Mouse (Mus musculus) hindbrain, embryonic 15.5 days (tissue): ENCODE measurements at regions not wholly inside any gene's neighbourhood (a gene's known extent, or its start where the extent isn't known, plus 50 kb on each side); places are given as distances from the start of the nearest gene placed in this dataset.

Experiments used
- ATAC-seq: fragments of 200-750 bp; cut with Nextera tagmentation; 2 replicates; pipeline ENCODE4 v1.8.0; 2017; ENCODE audit warnings: low read depth, moderate number of reproducible peaks, moderate TSS enrichment; ENCODE audit not compliant: low FRiP score
- H3K27ac ChIP-seq: fragments of 300-500 bp; sonication (generic); replicated peaks from 2 replicates; pipeline ENCODE4 v1.5.1; 2015; ENCODE audit warnings: mild to moderate bottlenecking, inconsistent platforms
- H3K27me3 ChIP-seq: fragments of 300-500 bp; sonication (generic); 2 replicates; pipeline ENCODE4 v1.6.1; 2015; ENCODE audit warnings: control low read depth, inconsistent platforms
- H3K36me3 ChIP-seq: fragments of 300-500 bp; sonication (generic); 2 replicates; pipeline ENCODE4 v1.6.1; 2015; ENCODE audit warnings: control low read depth, inconsistent platforms
- H3K4me1 ChIP-seq: fragments of 300-500 bp; sonication (generic); replicated peaks from 2 replicates; pipeline ENCODE4 v1.6.1; 2015; ENCODE audit warnings: control low read depth, inconsistent platforms
- H3K4me2 ChIP-seq: fragments of 300-500 bp; sonication (generic); 2 replicates; pipeline ENCODE4 v1.6.1; 2015; ENCODE audit warnings: moderate library complexity, mild to moderate bottlenecking, inconsistent platforms
- H3K4me3 ChIP-seq: fragments of 300-500 bp; sonication (generic); 2 replicates; pipeline ENCODE4 v1.5.1; 2015; ENCODE audit warnings: mild to moderate bottlenecking, inconsistent platforms
- H3K9ac ChIP-seq: fragments of 300-500 bp; sonication (generic); 2 replicates; pipeline ENCODE4 v1.6.1; 2015; ENCODE audit warnings: inconsistent platforms
- H3K9me3 ChIP-seq: fragments of 300-500 bp; sonication (generic); 2 replicates; pipeline ENCODE4 v1.6.1; 2016; ENCODE audit warnings: control low read depth, inconsistent platforms
- WGBS: fragments of 180-500 bp; shearing (Covaris S2); methylation state at CpG from one replicate; pipeline ENCODE4 v1.1.7; 2015; 5-methylcytosine and 5-hydroxymethylcytosine counted together

DNA sequence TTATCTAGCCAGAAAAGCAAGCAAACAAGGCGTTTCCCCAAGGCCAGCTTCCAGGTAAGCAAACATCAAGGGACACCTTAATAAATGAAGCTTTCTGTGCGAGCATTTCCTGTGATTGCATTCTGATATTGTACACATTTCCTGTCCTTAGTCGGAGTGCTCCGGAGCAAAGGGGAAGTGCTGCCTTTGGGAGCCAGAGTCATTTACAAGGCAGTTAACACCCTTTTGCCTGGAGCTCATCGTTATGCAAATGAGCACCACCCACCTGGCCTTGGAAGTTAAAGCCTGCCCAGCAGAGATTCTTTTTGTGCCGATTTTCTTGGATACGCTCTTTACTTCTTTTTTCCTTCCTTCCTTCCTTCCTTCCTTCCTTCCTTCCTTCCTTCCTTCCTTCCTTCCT lies 147.0 kb downstream of the Bcl2l11 start:
- H3K4me2 ChIP-seq, result no peak overlapping the region
- H3K27me3 ChIP-seq, result no peaks in the 10 kb centered on the region
- H3K4me1 ChIP-seq, result peaks cover 11% of the 10 kb centered on the region
- ATAC-seq, result no peak
- H3K9me3 ChIP-seq, result no peaks in the 10 kb centered on the region
- H3K9ac ChIP-seq, result no peak overlapping the region
- H3K36me3 ChIP-seq, result no peaks in the 10 kb centered on the region
- H3K4me3 ChIP-seq, result no peak overlapping the region
- 26% methylated on average over 7 of the region's 7 CpGs for WGBS
- no peak overlapping the region for H3K27ac ChIP-seq

DNA sequence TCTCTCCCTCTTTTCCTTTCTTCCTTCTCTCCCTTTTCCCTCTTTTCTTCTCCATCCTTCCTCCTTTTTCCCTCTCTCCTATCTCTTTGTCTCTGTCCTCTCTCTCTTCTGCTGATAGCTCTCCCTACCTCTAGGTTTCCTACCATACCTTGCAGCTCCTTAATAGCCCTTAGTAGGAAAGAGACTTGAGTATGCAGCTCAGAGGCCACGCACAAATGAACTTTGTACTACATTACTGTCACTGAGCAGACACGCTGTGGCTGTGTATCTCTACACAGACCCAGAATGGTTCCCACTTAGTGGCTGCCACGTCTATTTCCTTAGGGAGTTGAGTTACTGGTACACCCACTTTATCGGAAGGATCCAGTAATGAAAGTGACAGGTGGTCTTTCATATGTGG lies 147.5 kb downstream of the Bcl2l11 start:
- Histone ChIP-seq H3K27ac (no peak overlapping the region), H3K4me1 (peaks cover 16% of the 10 kb centered on the region), H3K9me3 (no peaks in the 10 kb centered on the region), H3K27me3 (no peaks in the 10 kb centered on the region), H3K9ac (no peak overlapping the region), H3K4me2 (no peak overlapping the region), H3K36me3 (no peaks in the 10 kb centered on the region), H3K4me3 (no peak overlapping the region)
- WGBS, result 68% methylated on average over 4 of the region's 4 CpGs
- no peak for ATAC-seq

DNA sequence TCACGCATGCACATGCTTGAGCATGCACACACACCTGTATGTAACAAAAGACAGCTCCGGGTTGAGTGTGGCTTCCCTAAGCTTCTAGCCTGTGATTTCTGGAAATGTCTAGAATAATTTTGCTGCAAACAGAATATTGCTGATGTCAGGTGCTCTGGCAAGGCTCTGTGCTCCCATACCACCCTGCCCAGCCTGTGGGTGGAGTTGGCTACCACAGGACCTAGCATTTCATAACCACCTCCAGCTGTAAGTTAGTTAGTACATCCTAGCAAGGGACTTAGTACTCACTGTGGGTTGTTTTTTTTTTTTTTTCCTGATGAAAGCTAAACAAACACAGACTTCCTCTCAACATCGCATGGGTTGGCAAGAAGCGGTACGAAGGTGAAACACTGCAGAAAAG lies 150.5 kb downstream of the Bcl2l11 start:
- peaks cover 31% of the 10 kb centered on the region for H3K4me1 ChIP-seq
- no peaks in the 10 kb centered on the region for H3K9me3 ChIP-seq
- no peak overlapping the region for H3K9ac ChIP-seq
- H3K27me3 ChIP-seq, result no peaks in the 10 kb centered on the region
- no peak overlapping the region for H3K4me2 ChIP-seq
- H3K36me3 ChIP-seq, result no peaks in the 10 kb centered on the region
- no peak for ATAC-seq
- H3K27ac ChIP-seq, result no peak overlapping the region
- H3K4me3 ChIP-seq, result no peak overlapping the region
- WGBS, result 98% methylated on average over 5 of the region's 5 CpGs

DNA sequence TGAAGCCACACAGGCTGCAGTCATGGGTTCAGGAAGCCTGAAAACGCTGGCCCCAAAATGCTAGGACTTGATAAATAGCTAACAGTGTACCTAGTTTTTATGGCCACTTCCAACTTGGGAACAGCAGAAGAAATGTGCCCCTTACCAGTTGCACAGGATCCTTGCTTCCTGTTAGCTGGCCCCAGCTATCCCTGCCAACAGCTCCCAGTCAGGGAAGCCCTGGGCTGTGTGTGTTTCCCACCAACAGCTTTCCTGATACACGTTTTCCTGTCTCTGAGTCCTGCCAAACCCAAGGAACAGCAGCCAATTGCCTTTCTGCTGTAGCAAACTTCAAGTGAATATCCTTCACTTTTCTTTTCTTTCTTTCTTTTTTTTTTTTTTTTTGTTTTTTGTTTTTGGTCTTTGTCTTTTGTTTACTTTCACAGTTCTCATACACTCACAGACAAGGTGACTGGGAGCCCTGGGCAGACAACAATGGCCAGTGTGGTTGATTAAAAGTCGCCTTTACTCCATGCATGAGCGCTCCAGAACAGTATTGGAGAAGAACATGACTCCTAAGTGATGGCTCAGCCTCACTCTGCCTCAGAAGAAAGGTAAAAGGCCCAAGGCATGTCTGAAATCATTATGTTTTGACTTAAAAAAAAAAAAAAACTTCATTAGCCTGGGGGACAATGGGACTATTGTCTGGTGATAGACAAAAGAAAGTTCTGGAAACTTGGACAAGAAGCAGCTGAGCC lies 151.7 kb downstream of the Bcl2l11 start:
- Histone ChIP-seq H3K36me3 (no peaks in the 10 kb centered on the region), H3K4me3 (no peak overlapping the region), H3K27me3 (no peaks in the 10 kb centered on the region), H3K4me2 (no peak overlapping the region), H3K4me1 (peaks cover 31% of the 10 kb centered on the region), H3K27ac (peak overlapping the region; percentile 64; the same call in 1 of the 2 replicates), H3K9me3 (no peaks in the 10 kb centered on the region), H3K9ac (no peak overlapping the region)
- ATAC-seq, result peak; percentile 68; the same call in 1 of the 2 replicates
- 37% methylated on average over 4 of the region's 4 CpGs for WGBS

DNA sequence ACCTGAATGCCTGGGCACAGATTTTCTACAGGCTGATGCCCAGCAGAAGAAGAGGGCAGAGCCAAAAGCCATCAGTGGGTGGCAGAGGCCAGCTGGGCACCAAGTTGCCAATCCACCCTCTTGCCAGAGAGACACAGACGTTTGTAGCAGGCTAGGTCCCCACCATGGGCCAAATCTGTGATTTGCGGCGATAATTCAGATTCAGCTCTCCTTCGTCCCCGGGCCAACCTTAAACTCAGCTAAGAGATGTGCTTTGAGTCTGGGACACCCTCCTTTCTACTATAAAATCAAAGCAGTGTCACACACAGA lies 152.2 kb downstream of the Bcl2l11 start:
- Histone ChIP-seq H3K4me2 (peak overlapping the region; percentile 40; the same call in 1 of the 2 replicates), H3K4me1 (peaks cover 31% of the 10 kb centered on the region), H3K27ac (peak overlapping the region; percentile 64), H3K36me3 (no peaks in the 10 kb centered on the region), H3K4me3 (no peak overlapping the region), H3K9me3 (no peaks in the 10 kb centered on the region), H3K9ac (no peak overlapping the region), H3K27me3 (no peaks in the 10 kb centered on the region)
- 56% methylated on average over 5 of the region's 5 CpGs for WGBS
- peak; percentile 21; the same call in 1 of the 2 replicates for ATAC-seq

DNA sequence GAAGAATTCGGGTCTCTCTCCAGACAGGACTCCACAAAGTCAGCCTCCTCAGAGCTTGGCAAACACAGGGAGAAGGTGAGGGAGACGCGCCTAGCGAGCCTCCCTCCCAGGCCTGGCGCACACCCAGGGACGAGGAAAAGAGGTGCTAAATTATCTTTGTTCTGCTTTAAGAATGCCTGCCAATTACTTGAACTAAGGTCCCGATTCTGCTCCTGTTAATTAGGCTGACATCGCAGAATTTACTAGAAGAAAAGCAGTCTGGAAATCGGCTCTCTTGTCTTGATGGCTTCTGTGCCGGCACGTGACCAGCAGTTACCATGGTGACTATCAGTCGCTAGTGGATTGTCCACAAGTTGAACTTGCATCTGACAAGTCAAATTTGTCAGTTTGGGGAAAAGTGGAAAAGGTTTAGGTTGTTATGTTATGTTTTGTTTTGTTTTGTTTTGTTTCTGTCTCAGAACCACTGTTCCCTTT lies 152.8 kb downstream of the Bcl2l11 start:
- Histone ChIP-seq H3K4me3 (0 out of 2 replicates have a peak overlapping the region, but pooled peaks have one; percentile 11), H3K4me2 (peak overlapping the region; percentile 40), H3K9me3 (no peaks in the 10 kb centered on the region), H3K27me3 (no peaks in the 10 kb centered on the region), H3K27ac (peak overlapping the region; percentile 64; the same call in 1 of the 2 replicates), H3K4me1 (peaks cover 31% of the 10 kb centered on the region), H3K36me3 (no peaks in the 10 kb centered on the region), H3K9ac (no peak overlapping the region)
- WGBS, result 19% methylated on average over 12 of the region's 12 CpGs
- ATAC-seq, result peak; percentile 73; the same call in 1 of the 2 replicates

DNA sequence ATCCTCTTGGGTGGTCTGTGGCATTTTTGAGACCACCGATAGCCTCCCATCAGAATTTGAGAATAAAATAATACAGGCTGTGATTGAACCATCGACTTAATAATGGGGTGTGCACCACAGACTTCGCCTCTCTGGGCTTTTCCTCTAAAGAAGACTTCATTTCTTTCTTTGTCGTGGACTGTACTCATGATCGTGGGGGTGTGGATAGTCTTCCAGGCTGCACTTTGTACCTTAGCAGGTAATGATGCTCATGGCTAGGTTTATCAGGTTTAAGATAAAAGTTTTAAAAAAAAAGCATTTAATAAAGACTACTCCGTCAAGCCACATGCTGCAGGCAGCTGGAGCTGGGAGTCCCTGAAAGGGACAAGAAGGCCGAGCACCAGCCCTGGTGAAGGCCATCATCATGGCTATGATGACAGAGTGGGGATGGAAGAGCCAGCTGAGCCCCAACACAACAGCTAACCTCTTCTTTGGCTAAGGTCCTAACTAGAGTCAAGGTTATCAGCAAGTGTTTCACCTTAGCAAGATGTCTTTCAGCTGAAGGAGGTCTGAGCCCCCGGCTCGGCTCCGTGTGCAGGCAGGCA lies 153.4 kb downstream of the Bcl2l11 start:
- Histone ChIP-seq H3K4me3 (no peak overlapping the region), H3K4me2 (no peak overlapping the region), H3K27me3 (no peaks in the 10 kb centered on the region), H3K36me3 (no peaks in the 10 kb centered on the region), H3K4me1 (peaks cover 31% of the 10 kb centered on the region), H3K27ac (no peak overlapping the region), H3K9me3 (no peaks in the 10 kb centered on the region), H3K9ac (no peak overlapping the region)
- ATAC-seq, result no peak
- 78% methylated on average over 10 of the region's 10 CpGs for WGBS

DNA sequence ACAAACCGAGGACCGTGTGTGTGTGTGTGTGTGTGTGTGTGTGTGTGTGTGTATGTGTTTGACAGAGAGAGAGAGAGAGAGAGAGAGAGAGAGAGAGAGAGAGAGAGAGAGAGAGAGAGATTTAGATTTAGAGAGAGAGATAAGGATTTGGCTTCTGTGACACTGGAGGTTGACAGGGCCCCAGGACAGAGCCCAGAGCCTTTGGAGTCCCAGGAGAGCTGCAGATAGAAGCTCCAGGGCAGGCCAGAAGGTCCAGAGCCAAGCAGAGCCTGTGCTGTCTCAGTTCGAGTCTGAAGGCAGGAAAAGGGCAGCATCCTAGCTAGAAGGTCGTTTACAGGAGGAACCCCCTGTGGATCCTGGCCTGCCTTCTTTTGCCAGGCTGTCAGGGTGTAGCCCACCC lies 156.8 kb downstream of the Bcl2l11 start:
- H3K27me3 ChIP-seq, result no peaks in the 10 kb centered on the region
- no peak overlapping the region for H3K4me3 ChIP-seq
- H3K9ac ChIP-seq, result no peak overlapping the region
- peaks cover 35% of the 10 kb centered on the region for H3K4me1 ChIP-seq
- ATAC-seq, result no peak
- WGBS, result 49% methylated on average over 4 of the region's 4 CpGs
- H3K4me2 ChIP-seq, result no peak overlapping the region
- H3K36me3 ChIP-seq, result no peaks in the 10 kb centered on the region
- H3K27ac ChIP-seq, result no peak overlapping the region
- H3K9me3 ChIP-seq, result no peaks in the 10 kb centered on the region

DNA sequence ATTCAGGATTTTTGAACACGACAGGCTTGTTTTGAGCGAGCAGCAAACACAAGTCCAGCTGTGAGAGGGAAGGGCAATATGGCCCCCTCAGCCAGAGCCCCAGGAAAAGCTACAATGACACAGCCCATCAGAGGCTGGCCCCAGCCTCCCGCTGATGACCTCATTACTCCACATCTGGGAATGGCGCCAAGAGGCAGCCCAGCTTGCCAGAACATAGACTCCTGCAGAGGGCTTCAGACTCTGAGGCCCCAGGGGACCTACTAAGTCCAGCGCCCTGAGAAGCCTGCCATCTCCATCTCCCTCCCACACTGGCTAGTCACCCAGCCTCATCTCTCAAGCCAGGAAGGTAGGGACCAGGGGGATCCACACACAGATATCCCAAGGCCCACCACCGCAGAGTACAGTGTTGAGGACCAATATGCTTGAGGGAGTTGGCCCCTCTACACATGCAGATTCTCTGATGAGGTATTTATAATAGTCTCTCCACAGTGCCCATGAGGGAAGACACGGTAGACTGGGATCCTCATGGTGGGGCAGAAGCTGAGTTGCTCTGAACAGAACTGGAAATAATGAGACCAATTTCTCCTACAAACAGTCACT lies 159.1 kb downstream of the Bcl2l11 start:
- Histone ChIP-seq H3K9me3 (no peaks in the 10 kb centered on the region), H3K9ac (no peak overlapping the region), H3K4me3 (no peak overlapping the region), H3K27ac (no peak overlapping the region), H3K4me1 (peaks cover 26% of the 10 kb centered on the region), H3K36me3 (no peaks in the 10 kb centered on the region), H3K27me3 (no peaks in the 10 kb centered on the region), H3K4me2 (no peak overlapping the region)
- 59% methylated on average over 7 of the region's 7 CpGs for WGBS
- ATAC-seq, result peak; percentile 39

DNA sequence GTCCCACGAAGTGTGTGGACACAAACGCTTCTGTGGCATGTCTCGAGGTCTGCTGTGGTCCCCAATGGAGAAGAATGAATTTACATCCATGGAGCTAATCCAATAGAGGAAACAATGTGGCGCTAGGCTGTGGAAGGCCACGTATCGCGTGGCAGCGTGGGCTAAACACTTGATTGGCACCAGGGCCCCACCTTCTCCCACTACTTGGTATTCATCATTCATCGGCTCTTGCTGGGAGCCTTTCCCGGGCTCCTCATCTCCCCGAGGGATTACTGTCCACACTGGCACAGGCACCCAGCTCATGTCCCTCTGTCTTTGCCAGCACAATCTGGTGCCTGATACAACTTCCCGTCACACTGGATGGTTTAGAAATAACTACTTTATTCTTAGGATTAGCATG lies 159.6 kb downstream of the Bcl2l11 start:
- Histone ChIP-seq H3K27me3 (no peaks in the 10 kb centered on the region), H3K9me3 (no peaks in the 10 kb centered on the region), H3K4me3 (no peak overlapping the region), H3K36me3 (no peaks in the 10 kb centered on the region), H3K9ac (no peak overlapping the region), H3K4me1 (peaks cover 26% of the 10 kb centered on the region), H3K27ac (no peak overlapping the region), H3K4me2 (no peak overlapping the region)
- ATAC-seq, result no peak
- 69% methylated on average over 12 of the region's 12 CpGs for WGBS

DNA sequence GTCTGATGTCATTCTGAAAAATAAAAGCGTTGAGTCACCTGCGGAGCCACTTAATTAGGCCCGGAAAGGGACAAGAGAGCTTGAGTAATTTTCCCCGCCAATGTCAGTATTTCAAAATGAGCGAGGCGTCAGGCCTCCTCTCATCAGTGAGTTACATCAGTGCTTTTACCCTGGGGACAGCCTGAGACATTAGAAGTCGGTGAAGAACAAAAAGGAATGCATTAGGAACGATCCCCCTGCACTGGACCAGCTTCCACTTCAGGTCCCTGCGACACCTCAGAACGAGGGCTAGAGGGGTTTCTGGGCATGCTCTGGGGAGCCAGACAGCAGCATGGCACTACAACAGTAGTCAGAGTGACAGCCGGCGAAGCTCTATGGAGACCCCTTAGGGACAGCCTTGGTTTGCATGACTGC lies 162.3 kb downstream of the Bcl2l11 start:
- Histone ChIP-seq H3K9ac (no peak overlapping the region), H3K36me3 (no peaks in the 10 kb centered on the region), H3K9me3 (no peaks in the 10 kb centered on the region), H3K4me3 (no peak overlapping the region), H3K27ac (0 out of 2 replicates have a peak overlapping the region, but pooled peaks have one; percentile 32), H3K4me2 (peak overlapping the region; percentile 11; the same call in 1 of the 2 replicates), H3K27me3 (no peaks in the 10 kb centered on the region), H3K4me1 (peaks cover 26% of the 10 kb centered on the region)
- peak; percentile 39; the same call in 1 of the 2 replicates for ATAC-seq
- WGBS, result 13% methylated on average over 12 of the region's 12 CpGs

DNA sequence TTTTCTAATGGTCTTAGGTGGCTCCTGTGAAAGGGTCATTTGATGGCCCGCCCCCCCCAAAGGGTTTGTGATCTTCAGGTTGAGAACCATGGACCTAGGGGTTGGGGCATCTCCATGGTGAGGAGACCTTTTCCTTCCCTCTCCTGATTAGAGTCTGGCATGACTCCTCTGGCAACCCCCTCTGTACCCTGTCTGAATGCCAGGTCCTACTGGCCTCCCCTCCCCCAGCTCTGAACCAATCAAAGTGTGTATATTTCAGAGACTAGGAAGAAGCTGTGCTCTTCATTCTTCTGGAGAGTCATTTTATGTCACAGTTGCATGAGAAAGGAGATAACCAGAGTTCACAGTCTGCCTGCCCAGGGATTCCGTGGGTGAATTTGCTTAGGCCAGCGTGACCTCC lies 164.8 kb downstream of the Bcl2l11 start:
- no peaks in the 10 kb centered on the region for H3K36me3 ChIP-seq
- no peak overlapping the region for H3K27ac ChIP-seq
- no peaks in the 10 kb centered on the region for H3K27me3 ChIP-seq
- H3K4me3 ChIP-seq, result no peak overlapping the region
- peaks cover 16% of the 10 kb centered on the region for H3K4me1 ChIP-seq
- 90% methylated on average over 3 of the region's 3 CpGs for WGBS
- no peaks in the 10 kb centered on the region for H3K9me3 ChIP-seq
- no peak overlapping the region for H3K9ac ChIP-seq
- no peak overlapping the region for H3K4me2 ChIP-seq
- ATAC-seq, result no peak
